Mouse (Mus musculus) macrophage (primary cell): Measurements from ENCODE around the gene Trpc4ap. TPM values are rescaled to one million over a fixed set of nuclear protein-coding genes. Genes with fewer than 3 reads are reported as not detected.

ENCODE experiments used
- H3K27ac ChIP-seq: fragments of 350-480 bp; formaldehyde crosslinking; 2 replicates; pipeline ENCODE4 v1.9.0; 2021
- H3K36me3 ChIP-seq: fragments of 350-480 bp; formaldehyde crosslinking; 2 replicates; pipeline ENCODE4 v1.9.0; 2021; ENCODE audit errors: inconsistent target
- H3K4me3 ChIP-seq: fragments of 350-480 bp; formaldehyde crosslinking; 2 replicates; pipeline ENCODE4 v1.9.0; 2021; ENCODE audit errors: inconsistent target
- H3K79me2 ChIP-seq: fragments of 350-480 bp; formaldehyde crosslinking; 2 replicates; pipeline ENCODE4 v1.9.0; 2021; ENCODE audit errors: inconsistent target
- WGBS: methylation state at CpG from one replicate; pipeline ENCODE4 v1.1.7; 2026; ENCODE audit warnings: inconsistent platforms; ENCODE audit not compliant: missing documents; 5-methylcytosine and 5-hydroxymethylcytosine counted together
- polyA plus RNA-seq: library from polyadenylated mRNA; stranded (reverse); fragments of 250-400 nt; gene quantifications from 3 replicates; pipeline ENCODE4 v1.2.4, GENCODE M21; 2018; ENCODE audit warnings: inconsistent platforms

Gene Trpc4ap
- polyA plus RNA-seq, 1 experiment from 2014 or later: 95.0 TPM

DNA sequence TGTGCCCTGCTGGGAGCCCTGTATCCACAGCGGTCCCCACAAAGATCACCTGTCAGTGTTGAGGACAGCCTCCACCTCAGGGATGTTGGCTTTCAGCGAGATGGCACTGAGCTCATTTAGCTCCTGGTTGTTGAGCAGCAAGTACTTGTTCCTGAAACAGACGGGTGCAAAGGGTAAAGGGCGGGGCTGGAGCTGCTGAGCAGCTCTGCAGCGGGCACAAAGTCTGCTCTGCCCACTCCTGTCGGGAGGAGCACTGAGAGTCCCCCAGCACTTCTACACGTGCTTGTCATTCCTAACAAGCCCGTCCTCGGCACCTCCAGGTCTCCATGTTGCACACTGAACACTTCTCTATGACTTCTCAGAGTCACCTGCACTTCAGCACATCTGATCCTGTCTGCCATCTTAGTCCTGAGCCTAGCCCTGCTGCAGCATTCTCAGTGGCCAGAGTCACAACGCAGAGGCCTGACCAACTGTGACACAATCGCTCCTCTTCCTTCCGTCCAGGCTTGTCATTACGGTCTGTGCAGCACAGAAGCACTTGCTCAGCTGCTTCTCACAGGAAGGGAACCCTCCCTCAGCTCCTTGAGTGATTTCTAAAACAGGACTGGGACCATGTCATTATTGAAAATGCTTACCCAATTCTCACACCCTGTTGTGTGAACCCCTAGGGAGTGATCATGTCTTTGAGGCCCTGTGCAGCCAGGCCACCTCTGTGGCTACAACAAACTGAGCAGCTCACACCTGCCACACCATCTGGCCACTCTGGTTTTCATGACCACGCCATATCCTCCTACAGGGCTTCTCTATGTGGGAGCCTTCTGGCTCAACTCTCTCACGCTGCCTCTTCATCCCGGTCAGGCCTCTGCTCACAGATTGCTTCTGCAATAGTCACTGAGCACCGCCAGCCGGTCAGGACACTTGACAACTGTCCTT lies 50.4 kb downstream of the Trpc4ap start:
- Histone ChIP-seq H3K27ac (peak overlapping the region; percentile 15; the same call in 1 of the 2 replicates), H3K79me2 (no peaks in the 10 kb centered on the region), H3K4me3 (no peak overlapping the region), H3K36me3 (peaks cover 63% of the 10 kb centered on the region)
- 91% methylated on average over 18 of the region's 18 CpGs for WGBS

DNA sequence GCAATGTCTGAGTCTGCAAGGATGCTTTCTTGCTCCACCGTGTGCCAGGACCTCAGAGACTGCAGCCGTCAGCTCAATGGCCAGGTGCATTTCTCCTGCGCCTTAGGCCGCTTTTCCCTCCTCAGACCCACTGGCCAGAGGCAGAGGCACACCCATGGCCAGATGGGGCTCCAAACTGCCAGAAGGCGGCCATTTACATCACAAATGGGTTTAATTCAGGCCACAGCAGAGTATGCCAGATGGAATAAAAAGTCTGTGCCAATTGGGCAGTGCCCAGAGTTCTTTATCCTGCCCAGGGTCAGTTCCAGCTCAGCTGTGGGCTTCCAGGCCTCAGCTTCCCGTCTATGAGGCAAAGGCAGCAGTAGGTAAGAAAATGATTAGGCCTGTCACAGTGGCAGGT lies 51.5 kb downstream of the Trpc4ap start:
- 95% methylated on average over 6 of the region's 6 CpGs for WGBS
- H3K4me3 ChIP-seq: no peak overlapping the region
- no peaks in the 10 kb centered on the region for H3K79me2 ChIP-seq
- H3K36me3 ChIP-seq: peaks cover 67% of the 10 kb centered on the region
- no peak overlapping the region for H3K27ac ChIP-seq

DNA sequence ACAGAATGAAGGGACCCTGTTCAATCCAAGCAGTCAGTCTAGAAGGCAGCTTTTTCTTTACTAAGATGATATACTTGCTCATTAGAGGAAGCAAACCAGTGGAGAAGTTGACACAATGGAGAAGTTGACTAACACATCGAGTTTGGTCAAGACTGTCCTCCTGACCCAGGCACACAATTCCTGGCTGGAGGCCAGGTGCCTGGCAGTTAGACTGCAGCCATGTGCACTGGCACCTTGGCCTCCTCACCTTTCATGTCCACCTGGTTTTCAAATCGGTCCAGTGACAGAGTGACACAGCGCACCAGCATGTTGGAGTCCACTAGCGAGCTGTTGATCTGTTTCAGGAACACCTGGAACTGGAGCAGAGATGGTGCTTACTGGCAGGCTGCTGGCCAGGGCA lies 54.8 kb downstream of the Trpc4ap start:
- peaks cover 66% of the 10 kb centered on the region for H3K36me3 ChIP-seq
- H3K27ac ChIP-seq: no peak overlapping the region
- no peaks in the 10 kb centered on the region for H3K79me2 ChIP-seq
- WGBS: 77% methylated on average over 4 of the region's 4 CpGs
- no peak overlapping the region for H3K4me3 ChIP-seq

DNA sequence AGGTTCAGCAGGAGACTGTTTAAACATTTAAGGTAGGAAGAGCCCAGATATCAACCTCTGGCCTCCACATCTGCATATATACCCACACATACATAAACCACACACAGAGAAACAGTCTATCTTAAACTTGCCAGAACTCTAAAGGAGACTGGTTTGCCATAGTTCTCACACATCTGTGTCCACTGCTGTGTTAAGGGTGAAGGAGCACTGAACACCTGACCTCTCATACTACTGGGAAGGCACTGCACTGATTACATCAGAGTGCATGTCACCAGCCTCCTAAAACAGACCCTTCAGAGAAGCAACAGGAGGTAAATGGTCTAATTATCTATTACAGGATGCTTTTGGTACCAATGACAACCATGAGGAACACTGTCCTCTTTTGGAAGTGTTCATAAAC lies 55.3 kb downstream of the Trpc4ap start:
- Histone ChIP-seq H3K36me3 (peaks cover 66% of the 10 kb centered on the region), H3K4me3 (no peak overlapping the region), H3K79me2 (no peaks in the 10 kb centered on the region), H3K27ac (no peak overlapping the region)

DNA sequence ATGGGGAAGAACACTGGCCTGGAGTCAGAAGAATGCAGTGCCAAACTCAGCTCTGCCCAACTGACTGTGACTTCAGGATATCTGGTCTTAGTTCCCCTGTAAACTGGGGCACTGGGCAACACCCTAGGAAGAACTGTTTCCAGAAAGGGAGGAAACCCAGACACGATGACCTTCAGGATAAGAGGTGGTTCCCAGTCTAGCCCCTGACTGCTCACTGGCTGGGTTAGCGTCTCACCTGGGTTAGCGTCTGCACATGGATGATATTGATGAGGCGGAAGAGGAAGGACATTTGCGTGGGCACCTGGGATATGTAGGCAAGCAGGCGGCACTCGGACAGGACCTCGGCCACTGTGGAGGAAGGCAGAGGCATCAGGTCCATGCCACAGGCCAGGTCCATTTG lies 56.2 kb downstream of the Trpc4ap start:
- Histone ChIP-seq H3K4me3 (no peak overlapping the region), H3K79me2 (no peaks in the 10 kb centered on the region), H3K36me3 (peaks cover 56% of the 10 kb centered on the region), H3K27ac (no peak overlapping the region)
- 87% methylated on average over 8 of the region's 8 CpGs for WGBS

DNA sequence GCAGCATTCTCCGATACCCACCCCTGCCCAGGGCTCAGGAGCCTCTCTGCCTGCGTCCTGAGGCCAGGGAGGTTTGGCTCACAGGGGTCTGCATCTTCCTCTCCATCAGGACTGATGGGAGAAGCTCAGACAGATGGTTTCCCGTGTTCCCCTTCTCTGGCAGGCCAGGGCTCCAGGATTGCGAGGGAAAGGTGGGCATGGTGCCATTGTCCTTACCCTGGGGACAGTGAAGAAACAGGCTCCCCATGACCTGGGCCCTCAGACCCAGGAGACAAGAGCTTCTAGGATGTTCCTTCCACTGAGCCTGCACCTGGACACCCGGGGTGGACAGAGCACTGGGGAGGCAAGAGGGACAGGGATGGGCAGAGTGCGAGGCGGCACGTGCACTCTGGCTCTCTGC lies 57.6 kb downstream of the Trpc4ap start:
- Histone ChIP-seq H3K4me3 (no peak overlapping the region), H3K36me3 (peaks cover 42% of the 10 kb centered on the region; the same call in 1 of the 2 replicates), H3K79me2 (no peaks in the 10 kb centered on the region), H3K27ac (no peak overlapping the region)
- WGBS: 97% methylated on average over 8 of the region's 8 CpGs

DNA sequence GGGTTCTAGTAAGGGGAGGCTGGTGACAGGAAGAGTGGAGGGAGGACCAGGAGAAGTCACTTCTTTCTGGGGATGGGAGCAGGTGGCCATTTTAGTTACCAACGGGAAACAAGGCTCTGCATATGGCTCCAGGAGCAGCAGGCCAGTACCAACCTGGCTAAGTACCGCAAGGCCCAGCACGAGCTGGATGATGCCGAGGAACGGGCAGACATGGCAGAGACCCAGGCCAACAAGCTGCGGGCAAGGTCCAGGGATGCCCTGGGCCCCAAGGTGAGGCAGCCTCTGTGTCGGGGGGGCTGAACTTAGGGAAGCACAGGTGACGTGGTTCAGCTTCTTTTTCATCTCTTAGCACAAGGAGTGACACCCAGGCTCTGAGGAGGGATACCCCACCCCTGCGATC lies 58.5 kb downstream of the Trpc4ap start:
- WGBS: 95% methylated on average over 9 of the region's 9 CpGs
- no peak overlapping the region for H3K27ac ChIP-seq
- no peaks in the 10 kb centered on the region for H3K79me2 ChIP-seq
- no peak overlapping the region for H3K4me3 ChIP-seq
- peaks cover 37% of the 10 kb centered on the region; the same call in 1 of the 2 replicates for H3K36me3 ChIP-seq

DNA sequence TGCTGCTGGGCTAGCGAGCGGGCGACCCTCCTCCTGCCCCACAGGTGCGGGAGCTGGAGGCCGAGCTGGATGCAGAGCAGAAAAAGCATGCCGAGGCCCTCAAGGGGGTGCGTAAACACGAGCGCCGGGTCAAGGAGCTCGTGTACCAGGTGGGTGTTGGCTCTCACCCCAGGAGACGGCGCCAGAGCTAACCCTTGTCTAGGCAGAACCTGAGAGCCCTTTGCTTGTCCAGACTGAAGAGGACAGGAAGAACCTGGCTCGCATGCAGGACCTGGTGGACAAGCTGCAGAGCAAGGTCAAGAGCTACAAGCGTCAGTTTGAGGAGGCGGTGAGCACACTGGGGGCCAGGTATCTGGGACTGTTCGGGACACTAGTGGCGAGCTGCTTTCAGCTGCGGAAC lies 59.1 kb downstream of the Trpc4ap start:
- H3K36me3 ChIP-seq: peaks cover 37% of the 10 kb centered on the region; the same call in 1 of the 2 replicates
- no peak overlapping the region for H3K27ac ChIP-seq
- no peaks in the 10 kb centered on the region for H3K79me2 ChIP-seq
- WGBS: 97% methylated on average over 14 of the region's 19 CpGs
- H3K4me3 ChIP-seq: no peak overlapping the region

DNA sequence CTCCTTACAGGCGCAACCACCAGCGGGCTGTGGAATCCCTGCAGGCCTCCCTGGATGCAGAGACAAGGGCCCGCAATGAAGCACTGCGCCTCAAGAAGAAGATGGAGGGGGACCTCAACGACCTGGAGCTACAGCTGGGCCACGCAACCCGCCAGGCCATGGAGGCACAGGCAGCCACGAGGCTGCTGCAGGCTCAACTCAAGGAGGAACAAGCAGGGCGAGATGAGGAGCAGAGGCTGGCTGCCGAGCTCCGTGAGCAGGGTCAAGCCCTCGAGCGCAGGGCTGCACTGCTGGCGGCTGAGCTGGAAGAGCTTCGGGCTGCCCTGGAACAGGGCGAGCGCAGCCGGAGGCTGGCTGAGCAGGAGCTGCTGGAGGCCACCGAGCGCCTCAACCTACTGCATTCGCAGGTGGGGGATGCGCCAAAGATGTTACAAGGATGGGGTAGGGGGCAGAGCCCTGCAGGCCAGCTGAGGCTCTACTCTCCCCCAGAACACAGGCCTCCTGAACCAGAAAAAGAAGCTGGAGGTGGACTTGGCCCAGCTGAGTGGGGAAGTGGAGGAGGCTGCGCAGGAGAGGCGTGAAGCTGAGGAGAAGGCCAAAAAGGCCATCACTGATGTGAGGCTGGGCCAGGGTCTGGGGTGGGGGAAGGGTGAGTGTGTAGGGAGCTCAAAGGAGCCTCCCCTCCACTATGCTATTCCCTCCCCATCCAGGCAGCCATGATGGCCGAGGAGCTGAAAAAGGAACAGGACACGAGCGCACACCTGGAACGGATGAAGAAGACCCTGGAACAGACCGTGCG lies 59.8 kb downstream of the Trpc4ap start:
- WGBS: 91% methylated on average over 24 of the region's 30 CpGs
- H3K27ac ChIP-seq: no peak overlapping the region
- no peak overlapping the region for H3K4me3 ChIP-seq
- H3K79me2 ChIP-seq: no peaks in the 10 kb centered on the region
- peaks cover 37% of the 10 kb centered on the region; the same call in 1 of the 2 replicates for H3K36me3 ChIP-seq

DNA sequence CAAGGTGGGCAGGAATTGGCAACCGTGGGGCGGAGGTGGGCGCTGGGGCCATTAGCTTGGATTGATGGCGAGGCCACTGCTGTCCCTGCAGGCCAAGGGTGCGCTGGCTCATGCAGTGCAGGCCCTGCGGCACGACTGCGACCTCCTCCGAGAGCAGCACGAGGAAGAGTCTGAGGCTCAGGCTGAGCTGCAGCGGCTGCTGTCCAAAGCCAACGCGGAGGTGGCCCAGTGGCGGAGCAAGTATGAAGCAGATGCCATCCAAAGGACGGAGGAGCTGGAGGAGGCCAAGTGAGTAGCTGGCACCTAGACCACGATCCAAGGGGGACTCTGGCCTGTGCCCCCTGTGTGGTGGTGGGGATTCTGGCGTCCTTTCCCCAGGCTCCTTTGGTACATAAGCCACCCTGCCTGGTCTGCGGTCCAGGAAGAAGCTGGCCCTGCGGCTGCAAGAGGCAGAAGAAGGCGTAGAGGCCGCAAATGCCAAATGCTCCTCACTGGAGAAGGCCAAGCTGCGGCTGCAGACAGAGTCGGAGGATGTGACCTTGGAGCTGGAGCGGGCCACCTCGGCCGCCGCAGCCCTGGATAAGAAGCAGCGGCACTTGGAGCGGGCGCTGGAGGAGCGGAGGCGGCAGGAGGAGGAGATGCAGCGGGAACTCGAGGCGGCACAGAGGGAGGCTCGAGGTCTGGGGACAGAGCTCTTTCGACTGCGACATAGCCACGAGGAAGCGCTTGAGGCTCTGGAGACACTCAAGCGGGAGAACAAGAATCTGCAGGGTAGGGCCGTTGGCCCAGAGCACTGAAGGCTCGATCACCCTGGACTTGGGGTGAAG lies 61.4 kb downstream of the Trpc4ap start:
- Histone ChIP-seq H3K4me3 (no peak overlapping the region), H3K79me2 (no peaks in the 10 kb centered on the region), H3K36me3 (peaks cover 25% of the 10 kb centered on the region; the same call in 1 of the 2 replicates), H3K27ac (no peak overlapping the region)
- WGBS: 52% methylated on average over 41 of the region's 43 CpGs

DNA sequence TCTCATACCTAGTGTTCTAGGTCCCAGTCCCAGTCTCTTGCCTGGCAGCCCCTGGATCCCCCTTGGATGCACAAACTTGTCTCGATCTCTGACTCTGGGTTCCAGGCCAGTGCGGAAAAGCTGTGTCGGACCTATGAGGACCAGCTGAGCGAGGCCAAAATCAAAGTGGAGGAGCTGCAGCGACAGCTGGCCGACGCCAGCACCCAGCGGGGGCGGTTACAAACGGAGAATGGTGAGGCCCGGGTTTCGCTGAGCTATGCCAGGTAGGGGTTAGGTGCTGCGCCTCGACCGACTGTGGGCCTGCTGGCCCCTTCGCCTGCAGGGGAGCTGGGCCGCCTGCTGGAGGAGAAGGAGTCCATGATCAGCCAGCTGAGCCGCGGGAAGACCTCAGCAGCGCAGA lies 62.0 kb downstream of the Trpc4ap start:
- H3K79me2 ChIP-seq: no peaks in the 10 kb centered on the region
- no peak overlapping the region for H3K27ac ChIP-seq
- H3K4me3 ChIP-seq: no peak overlapping the region
- H3K36me3 ChIP-seq: peaks cover 18% of the 10 kb centered on the region; the same call in 1 of the 2 replicates
- 44% methylated on average over 17 of the region's 20 CpGs for WGBS

DNA sequence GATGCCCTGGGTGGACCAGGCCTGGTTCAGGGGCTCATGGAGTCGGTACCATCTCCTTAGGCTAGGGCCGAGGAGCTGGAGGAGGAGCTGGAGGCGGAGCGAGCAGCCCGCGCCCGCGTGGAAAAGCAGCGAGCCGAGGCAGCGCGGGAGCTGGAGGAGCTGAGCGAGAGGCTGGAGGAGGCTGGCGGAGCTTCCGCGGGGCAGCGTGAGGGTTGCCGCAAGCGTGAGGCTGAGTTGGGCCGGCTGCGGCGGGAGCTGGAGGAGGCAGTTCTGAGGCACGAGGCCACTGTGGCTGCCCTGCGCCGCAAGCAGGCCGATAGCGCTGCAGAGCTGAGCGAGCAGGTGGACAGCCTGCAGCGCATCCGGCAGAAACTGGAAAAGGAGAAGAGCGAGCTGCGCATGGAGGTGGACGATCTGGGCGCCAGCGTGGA lies 62.9 kb downstream of the Trpc4ap start:
- H3K4me3 ChIP-seq: no peak overlapping the region
- no peaks in the 10 kb centered on the region for H3K79me2 ChIP-seq
- 2% methylated on average over 35 of the region's 35 CpGs for WGBS
- H3K27ac ChIP-seq: no peak overlapping the region
- peaks cover 9% of the 10 kb centered on the region; the same call in 1 of the 2 replicates for H3K36me3 ChIP-seq

DNA sequence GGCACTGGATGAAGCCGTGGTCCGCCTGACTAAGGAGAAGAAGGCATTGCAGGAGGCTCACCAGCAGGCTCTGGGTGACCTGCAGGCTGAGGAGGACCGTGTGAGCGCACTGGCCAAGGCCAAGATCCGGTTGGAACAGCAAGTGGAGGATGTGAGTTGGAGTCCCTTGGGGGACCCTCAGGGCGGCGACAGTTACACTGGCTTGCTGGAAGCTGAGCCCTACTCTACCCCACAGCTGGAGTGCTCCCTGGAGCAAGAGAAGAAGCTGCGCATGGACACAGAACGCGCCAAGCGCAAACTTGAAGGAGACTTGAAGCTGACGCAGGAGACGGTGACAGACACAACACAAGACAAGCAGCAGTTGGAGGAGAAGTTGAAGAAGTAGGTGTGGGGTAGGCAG lies 63.7 kb downstream of the Trpc4ap start:
- Histone ChIP-seq H3K36me3 (peaks cover 2% of the 10 kb centered on the region; the same call in 1 of the 2 replicates), H3K79me2 (no peaks in the 10 kb centered on the region), H3K27ac (no peak overlapping the region), H3K4me3 (no peak overlapping the region)
- 89% methylated on average over 11 of the region's 13 CpGs for WGBS

DNA sequence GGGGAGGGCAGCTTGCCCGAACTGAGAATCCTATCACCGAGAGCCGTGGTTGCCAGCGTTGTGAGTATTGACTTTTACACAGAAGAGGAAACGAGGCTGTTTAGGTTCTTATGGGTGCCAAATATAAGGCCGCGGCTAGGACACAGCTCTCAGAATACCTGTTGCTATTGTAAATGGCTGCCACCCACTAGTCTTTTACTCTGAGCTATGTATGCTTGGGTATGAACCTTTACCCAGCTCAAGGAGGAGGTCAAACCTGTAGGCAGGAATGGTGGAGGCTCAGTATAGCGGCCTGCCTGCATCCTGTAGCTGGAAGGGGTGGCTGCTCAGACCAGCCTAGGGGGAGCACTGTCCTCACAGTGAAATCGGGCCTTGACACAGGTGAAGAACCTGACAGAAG lies 64.1 kb downstream of the Trpc4ap start:
- no peak overlapping the region for H3K27ac ChIP-seq
- no peaks in the 10 kb centered on the region for H3K36me3 ChIP-seq
- H3K79me2 ChIP-seq: no peaks in the 10 kb centered on the region
- no peak overlapping the region for H3K4me3 ChIP-seq
- WGBS: 94% methylated on average over 9 of the region's 9 CpGs
